Mouse (Mus musculus): ENCODE data around the gene Gtsf1l. TPM values are rescaled to one million over a fixed set of nuclear protein-coding genes. Genes with fewer than 3 reads are reported as not detected.

The Gtsf1l gene
- polyA plus RNA-seq, 1 experiment from 2014 or later: not detected

GRCm38 (mm10) chr2:163104086-163104770 is 16.6 kb upstream of the Gtsf1l start:
- Histone ChIP-seq H3K4me3 (replicated peaks) (no peak overlapping the region), H3K27ac (no peak overlapping the region), H3K4me1 (peaks cover 5% of the 10 kb centered on the region; the same call in 1 of the 2 replicates), H3K9ac (no peak overlapping the region), H3K4me2 (no peak overlapping the region), H3K9me3 (replicated peaks) (no peaks in the 10 kb centered on the region), H3K36me3 (no peaks in the 10 kb centered on the region), H3K27me3 (peaks cover 28% of the 10 kb centered on the region)
- WGBS: 84% methylated on average over 13 of the region's 13 CpGs
- no peak for ATAC-seq (replicated peaks; ENCODE audit: low FRiP score)

- Histone ChIP-seq H3K9ac (no peak overlapping the region), H3K27me3 (peaks cover 38% of the 10 kb centered on the region), H3K27ac (no peak overlapping the region), H3K4me2 (no peak overlapping the region), H3K36me3 (no peaks in the 10 kb centered on the region), H3K4me1 (peaks cover 5% of the 10 kb centered on the region; the same call in 1 of the 2 replicates), H3K4me3 (replicated peaks) (no peak overlapping the region), H3K9me3 (replicated peaks) (no peaks in the 10 kb centered on the region)
- 60% methylated on average over 18 of the region's 18 CpGs for WGBS
- ATAC-seq (replicated peaks; ENCODE audit: low FRiP score): peak; percentile 38; the same call in 1 of the 2 replicates
Measured at GRCm38 (mm10) chr2:163102900-163103653, 15.4 kb upstream of the Gtsf1l start.

GRCm38 (mm10) chr2:163102216-163102615 is 14.6 kb upstream of the Gtsf1l start:
- H3K4me3 ChIP-seq (replicated peaks): no peak overlapping the region
- no peak overlapping the region for H3K27ac ChIP-seq
- ATAC-seq (replicated peaks; ENCODE audit: low FRiP score): 0 out of 2 replicates have a peak, but pooled peaks have one; percentile 7
- H3K4me1 ChIP-seq: peaks cover 5% of the 10 kb centered on the region; the same call in 1 of the 2 replicates
- no peaks in the 10 kb centered on the region for H3K9me3 ChIP-seq (replicated peaks)
- H3K36me3 ChIP-seq: no peaks in the 10 kb centered on the region
- no peak overlapping the region for H3K9ac ChIP-seq
- no peak overlapping the region for H3K4me2 ChIP-seq
- peaks cover 38% of the 10 kb centered on the region for H3K27me3 ChIP-seq
- 66% methylated on average over 7 of the region's 7 CpGs for WGBS

GRCm38 (mm10) chr2:163101646-163102203 is 14.1 kb upstream of the Gtsf1l start:
- ATAC-seq (replicated peaks; ENCODE audit: low FRiP score): 0 out of 2 replicates have a peak, but pooled peaks have one; percentile 23
- WGBS: 10% methylated on average over 10 of the region's 10 CpGs
- H3K9me3 ChIP-seq (replicated peaks): no peaks in the 10 kb centered on the region

GRCm38 (mm10) chr2:163100551-163100950 is 12.9 kb upstream of the Gtsf1l start:
- H3K9me3 ChIP-seq (replicated peaks): no peaks in the 10 kb centered on the region
- peaks cover 36% of the 10 kb centered on the region for H3K27me3 ChIP-seq
- 66% methylated on average over 5 of the region's 5 CpGs for WGBS
- no peak overlapping the region for H3K4me3 ChIP-seq (replicated peaks)
- no peak for ATAC-seq (replicated peaks; ENCODE audit: low FRiP score)
- no peak overlapping the region for H3K27ac ChIP-seq
- no peaks in the 10 kb centered on the region for H3K36me3 ChIP-seq
- H3K9ac ChIP-seq: no peak overlapping the region
- no peak overlapping the region for H3K4me2 ChIP-seq
- peaks cover 5% of the 10 kb centered on the region; the same call in 1 of the 2 replicates for H3K4me1 ChIP-seq

More at GRCm38 (mm10) chr2:163101646-163102203, 14.1 kb upstream of the Gtsf1l start:
- Histone ChIP-seq H3K4me2 (no peak overlapping the region), H3K36me3 (no peaks in the 10 kb centered on the region), H3K27ac (no peak overlapping the region), H3K4me1 (peaks cover 5% of the 10 kb centered on the region; the same call in 1 of the 2 replicates), H3K4me3 (replicated peaks) (no peak overlapping the region), H3K9ac (no peak overlapping the region), H3K27me3 (peaks cover 36% of the 10 kb centered on the region)

GRCm38 (mm10) chr2:163099919-163100318 is 12.3 kb upstream of the Gtsf1l start:
- no peak for ATAC-seq (replicated peaks; ENCODE audit: low FRiP score)
- Histone ChIP-seq H3K27me3 (peaks cover 32% of the 10 kb centered on the region), H3K4me3 (replicated peaks) (no peak overlapping the region), H3K27ac (no peak overlapping the region), H3K4me1 (peaks cover 5% of the 10 kb centered on the region; the same call in 1 of the 2 replicates), H3K9me3 (replicated peaks) (no peaks in the 10 kb centered on the region), H3K9ac (no peak overlapping the region), H3K36me3 (no peaks in the 10 kb centered on the region), H3K4me2 (no peak overlapping the region)
- WGBS: 51% methylated on average over 8 of the region's 8 CpGs

- H3K27me3 ChIP-seq: peaks cover 16% of the 10 kb centered on the region
- H3K4me2 ChIP-seq: no peak overlapping the region
- H3K36me3 ChIP-seq: no peaks in the 10 kb centered on the region
- H3K4me3 ChIP-seq (replicated peaks): no peak overlapping the region
- 53% methylated on average over 3 of the region's 3 CpGs for WGBS
- ATAC-seq (replicated peaks; ENCODE audit: low FRiP score): no peak
- no peak overlapping the region for H3K27ac ChIP-seq
- H3K4me1 ChIP-seq: no peaks in the 10 kb centered on the region
- H3K9ac ChIP-seq: no peak overlapping the region
- H3K9me3 ChIP-seq (replicated peaks): no peaks in the 10 kb centered on the region
Measured at GRCm38 (mm10) chr2:163095784-163096183, 8.1 kb upstream of the Gtsf1l start.

- WGBS: 89% methylated on average over 10 of the region's 10 CpGs
Measured at GRCm38 (mm10) chr2:163094909-163095308, 7.3 kb upstream of the Gtsf1l start.

GRCm38 (mm10) chr2:163089475-163090123 is 1.9 kb upstream of the Gtsf1l start:
- Histone ChIP-seq H3K27ac (no peak overlapping the region), H3K4me1 (no peaks in the 10 kb centered on the region), H3K4me2 (no peak overlapping the region), H3K27me3 (no peaks in the 10 kb centered on the region), H3K4me3 (replicated peaks) (no peak overlapping the region), H3K9ac (no peak overlapping the region), H3K9me3 (replicated peaks) (no peaks in the 10 kb centered on the region), H3K36me3 (no peaks in the 10 kb centered on the region)
- 78% methylated on average over 5 of the region's 5 CpGs for WGBS
- no peak for ATAC-seq (replicated peaks; ENCODE audit: low FRiP score)

More at GRCm38 (mm10) chr2:163094909-163095308, 7.3 kb upstream of the Gtsf1l start:
- Histone ChIP-seq H3K27me3 (peaks cover 16% of the 10 kb centered on the region), H3K9ac (no peak overlapping the region), H3K4me3 (replicated peaks) (no peak overlapping the region), H3K9me3 (replicated peaks) (no peaks in the 10 kb centered on the region), H3K4me2 (no peak overlapping the region), H3K27ac (no peak overlapping the region), H3K36me3 (no peaks in the 10 kb centered on the region), H3K4me1 (no peaks in the 10 kb centered on the region)
- no peak for ATAC-seq (replicated peaks; ENCODE audit: low FRiP score)

- 0 out of 2 replicates have a peak, but pooled peaks cover 4% of the 10 kb centered on the region for H3K4me1 ChIP-seq
- no peaks in the 10 kb centered on the region for H3K9me3 ChIP-seq (replicated peaks)
- H3K9ac ChIP-seq: no peak overlapping the region
- 79% methylated on average over 8 of the region's 8 CpGs for WGBS
- H3K27ac ChIP-seq: no peak overlapping the region
- ATAC-seq (replicated peaks; ENCODE audit: low FRiP score): no peak
- peaks cover 4% of the 10 kb centered on the region; the same call in 1 of the 2 replicates for H3K36me3 ChIP-seq
- no peak overlapping the region for H3K4me2 ChIP-seq
- H3K4me3 ChIP-seq (replicated peaks): no peak overlapping the region
- H3K27me3 ChIP-seq: no peaks in the 10 kb centered on the region
Measured at GRCm38 (mm10) chr2:163086561-163086960, 1.1 kb downstream of the Gtsf1l start.

GRCm38 (mm10) chr2:163085047-163085446 is 2.6 kb downstream of the Gtsf1l start:
- no peak overlapping the region for H3K4me2 ChIP-seq
- H3K27ac ChIP-seq: no peak overlapping the region
- no peak overlapping the region for H3K9ac ChIP-seq
- no peak overlapping the region for H3K4me3 ChIP-seq (replicated peaks)
- H3K9me3 ChIP-seq (replicated peaks): no peaks in the 10 kb centered on the region
- ATAC-seq (replicated peaks; ENCODE audit: low FRiP score): no peak
- peaks cover 9% of the 10 kb centered on the region; the same call in 1 of the 2 replicates for H3K36me3 ChIP-seq
- H3K4me1 ChIP-seq: 0 out of 2 replicates have a peak, but pooled peaks cover 4% of the 10 kb centered on the region
- WGBS: 89% methylated on average over 6 of the region's 6 CpGs
- H3K27me3 ChIP-seq: no peaks in the 10 kb centered on the region
